Mouse (Mus musculus): ENCODE data around the gene Ormdl1. TPM values are rescaled to one million over a fixed set of nuclear protein-coding genes. Genes with fewer than 3 reads are reported as not detected.
"Not testable (repeated sequence)": the region's sequence is repeated elsewhere in the genome, so short reads cannot be mapped to it uniquely, and the experiment has no call there.

Gene Ormdl1
- polyA plus RNA-seq, 1 experiment from 2014 or later = 74.8 TPM

GRCm38 (mm10) chr1:53321662-53322344, 24.9 kb downstream of the Ormdl1 start:
- H3K36me3 ChIP-seq (ENCODE audit: control insufficient read depth, insufficient read depth, low read length) = peaks cover 33% of the 10 kb centered on the region
- H3K9me3 ChIP-seq (ENCODE audit: control insufficient read depth, low read length) = no peaks in the 10 kb centered on the region
- no peak overlapping the region for H3K4me2 ChIP-seq (ENCODE audit: low read length)
- WGBS = 96% methylated on average over 4 of the region's 4 CpGs
- no peaks in the 10 kb centered on the region for H3K27me3 ChIP-seq (ENCODE audit: control insufficient read depth, insufficient read depth, low read length)
- ATAC-seq (ENCODE audit: low FRiP score, low TSS enrichment) (no peak), DNase-seq (no peak)
- H3K4me1 ChIP-seq (ENCODE audit: control insufficient read depth, insufficient read depth, low read length) = no peaks in the 10 kb centered on the region
- no peak overlapping the region for H3K27ac ChIP-seq (replicated peaks; ENCODE audit: low read depth, low read length)
- H3K9ac ChIP-seq (replicated peaks; ENCODE audit: low read length) = no peak overlapping the region
- no peak overlapping the region for H3K4me3 ChIP-seq (replicated peaks; ENCODE audit: low read depth, low read length)

- Histone ChIP-seq H3K36me3 (ENCODE audit: control insufficient read depth, insufficient read depth, low read length) (peaks cover 27% of the 10 kb centered on the region), H3K4me1 (ENCODE audit: control insufficient read depth, insufficient read depth, low read length) (no peaks in the 10 kb centered on the region), H3K27ac (replicated peaks; ENCODE audit: low read depth, low read length) (no peak overlapping the region), H3K4me2 (ENCODE audit: low read length) (no peak overlapping the region), H3K9ac (replicated peaks; ENCODE audit: low read length) (no peak overlapping the region), H3K9me3 (ENCODE audit: control insufficient read depth, low read length) (no peaks in the 10 kb centered on the region), H3K4me3 (replicated peaks; ENCODE audit: low read depth, low read length) (no peak overlapping the region), H3K27me3 (ENCODE audit: control insufficient read depth, insufficient read depth, low read length) (no peaks in the 10 kb centered on the region)
- DNase-seq = no peak
- WGBS = 96% methylated on average over 5 of the region's 5 CpGs
- ATAC-seq (ENCODE audit: low FRiP score, low TSS enrichment) = no peak
These were observed 26.4 kb downstream of the Ormdl1 start for GRCm38 (mm10) chr1:53323254-53323653.

GRCm38 (mm10) chr1:53324277-53324676, 27.4 kb downstream of the Ormdl1 start:
- Histone ChIP-seq H3K27me3 (ENCODE audit: control insufficient read depth, insufficient read depth, low read length) (no peaks in the 10 kb centered on the region), H3K9ac (replicated peaks; ENCODE audit: low read length) (no peak overlapping the region), H3K4me2 (ENCODE audit: low read length) (no peak overlapping the region), H3K9me3 (ENCODE audit: control insufficient read depth, low read length) (no peaks in the 10 kb centered on the region), H3K27ac (replicated peaks; ENCODE audit: low read depth, low read length) (no peak overlapping the region), H3K4me3 (replicated peaks; ENCODE audit: low read depth, low read length) (no peak overlapping the region), H3K4me1 (ENCODE audit: control insufficient read depth, insufficient read depth, low read length) (no peaks in the 10 kb centered on the region), H3K36me3 (ENCODE audit: control insufficient read depth, insufficient read depth, low read length) (peaks cover 23% of the 10 kb centered on the region)
- 93% methylated on average over 1 of the region's 1 CpGs for WGBS
- no peak for ATAC-seq (ENCODE audit: low FRiP score, low TSS enrichment)
- no peak for DNase-seq

- DNase-seq (no peak), ATAC-seq (ENCODE audit: low FRiP score, low TSS enrichment) (no peak)
- Histone ChIP-seq H3K36me3 (ENCODE audit: control insufficient read depth, insufficient read depth, low read length) (peaks cover 20% of the 10 kb centered on the region), H3K4me3 (replicated peaks; ENCODE audit: low read depth, low read length) (no peak overlapping the region), H3K4me2 (ENCODE audit: low read length) (no peak overlapping the region), H3K27ac (replicated peaks; ENCODE audit: low read depth, low read length) (no peak overlapping the region), H3K4me1 (ENCODE audit: control insufficient read depth, insufficient read depth, low read length) (no peaks in the 10 kb centered on the region), H3K9ac (replicated peaks; ENCODE audit: low read length) (no peak overlapping the region), H3K9me3 (ENCODE audit: control insufficient read depth, low read length) (no peaks in the 10 kb centered on the region), H3K27me3 (ENCODE audit: control insufficient read depth, insufficient read depth, low read length) (no peaks in the 10 kb centered on the region)
- WGBS = 95% methylated on average over 5 of the region's 5 CpGs
These were observed 28.1 kb downstream of the Ormdl1 start for GRCm38 (mm10) chr1:53324827-53325494.

- not testable (repeated sequence) for DNase-seq; ATAC-seq (ENCODE audit: low FRiP score, low TSS enrichment)
- WGBS = 57% methylated on average over 5 of the region's 5 CpGs
These were observed 36.6 kb downstream of the Ormdl1 start for GRCm38 (mm10) chr1:53333527-53333926.

GRCm38 (mm10) chr1:53335465-53335864, 38.6 kb downstream of the Ormdl1 start:
- Histone ChIP-seq H3K4me1 (ENCODE audit: control insufficient read depth, insufficient read depth, low read length) (no peaks in the 10 kb centered on the region), H3K27ac (replicated peaks; ENCODE audit: low read depth, low read length) (no peak overlapping the region), H3K4me3 (replicated peaks; ENCODE audit: low read depth, low read length) (no peak overlapping the region), H3K36me3 (ENCODE audit: control insufficient read depth, insufficient read depth, low read length) (peaks cover 1% of the 10 kb centered on the region; the same call in 1 of the 2 replicates), H3K9me3 (ENCODE audit: control insufficient read depth, low read length) (no peaks in the 10 kb centered on the region), H3K4me2 (ENCODE audit: low read length) (no peak overlapping the region), H3K9ac (replicated peaks; ENCODE audit: low read length) (no peak overlapping the region), H3K27me3 (ENCODE audit: control insufficient read depth, insufficient read depth, low read length) (no peaks in the 10 kb centered on the region)
- DNase-seq (no peak), ATAC-seq (ENCODE audit: low FRiP score, low TSS enrichment) (no peak)

More at GRCm38 (mm10) chr1:53333527-53333926, 36.6 kb downstream of the Ormdl1 start:
- H3K36me3 ChIP-seq (ENCODE audit: control insufficient read depth, insufficient read depth, low read length); H3K4me3 ChIP-seq (replicated peaks; ENCODE audit: low read depth, low read length); H3K27me3 ChIP-seq (ENCODE audit: control insufficient read depth, insufficient read depth, low read length); H3K4me1 ChIP-seq (ENCODE audit: control insufficient read depth, insufficient read depth, low read length); H3K27ac ChIP-seq (replicated peaks; ENCODE audit: low read depth, low read length); H3K9me3 ChIP-seq (ENCODE audit: control insufficient read depth, low read length); H3K4me2 ChIP-seq (ENCODE audit: low read length); H3K9ac ChIP-seq (replicated peaks; ENCODE audit: low read length): not testable (repeated sequence)

- H3K4me2 ChIP-seq (ENCODE audit: low read length); H3K27ac ChIP-seq (replicated peaks; ENCODE audit: low read depth, low read length); H3K27me3 ChIP-seq (ENCODE audit: control insufficient read depth, insufficient read depth, low read length); H3K9me3 ChIP-seq (ENCODE audit: control insufficient read depth, low read length); H3K4me3 ChIP-seq (replicated peaks; ENCODE audit: low read depth, low read length); H3K9ac ChIP-seq (replicated peaks; ENCODE audit: low read length); DNase-seq; H3K4me1 ChIP-seq (ENCODE audit: control insufficient read depth, insufficient read depth, low read length); ATAC-seq (ENCODE audit: low FRiP score, low TSS enrichment): not testable (repeated sequence)
- WGBS = 73% methylated on average over 2 of the region's 2 CpGs
- H3K36me3 ChIP-seq (ENCODE audit: control insufficient read depth, insufficient read depth, low read length) = peaks cover 16% of the 10 kb centered on the region
These were observed 40.5 kb downstream of the Ormdl1 start for GRCm38 (mm10) chr1:53337403-53337802.

GRCm38 (mm10) chr1:53341071-53341470, 44.2 kb downstream of the Ormdl1 start:
- H3K27ac ChIP-seq (replicated peaks; ENCODE audit: low read depth, low read length) = no peak overlapping the region
- H3K36me3 ChIP-seq (ENCODE audit: control insufficient read depth, insufficient read depth, low read length) = peaks cover 45% of the 10 kb centered on the region
- H3K4me1 ChIP-seq (ENCODE audit: control insufficient read depth, insufficient read depth, low read length) = no peaks in the 10 kb centered on the region
- DNase-seq = no peak
- H3K9me3 ChIP-seq (ENCODE audit: control insufficient read depth, low read length) = peaks cover 6% of the 10 kb centered on the region; the same call in 1 of the 2 replicates
- no peak overlapping the region for H3K4me3 ChIP-seq (replicated peaks; ENCODE audit: low read depth, low read length)
- ATAC-seq (ENCODE audit: low FRiP score, low TSS enrichment) = no peak
- WGBS = 98% methylated on average over 2 of the region's 2 CpGs
- no peak overlapping the region for H3K9ac ChIP-seq (replicated peaks; ENCODE audit: low read length)
- no peak overlapping the region for H3K4me2 ChIP-seq (ENCODE audit: low read length)
- H3K27me3 ChIP-seq (ENCODE audit: control insufficient read depth, insufficient read depth, low read length) = no peaks in the 10 kb centered on the region
